Mouse (Mus musculus): ENCODE results near the gene Herc2. TPM values are rescaled to one million over a fixed set of nuclear protein-coding genes. Genes with fewer than 3 reads are reported as not detected.

Herc2 gene
- total RNA-seq, 1 experiment from 2014 or later, result 102 TPM

Other genes starting within 250 kb of the Herc2 start
- 27.6 and 43.7 TPM in 2 replicates for gene Cyfip1, start 208.5 kb upstream of the Herc2 start, total RNA-seq (2017)
- 41.7 and 50.6 TPM in 2 replicates for gene Nipa2, start 87.7 kb upstream of the Herc2 start, total RNA-seq (2017)
- gene Nipa1, start 30.2 kb upstream of the Herc2 start, total RNA-seq (2017), result 0.25 and 0.47 TPM in 2 replicates
- gene Oca2, start 189.6 kb downstream of the Herc2 start, total RNA-seq (2017), result not detected in 2 replicates